Mouse (Mus musculus) adrenal gland, adult 8-10 months (tissue): ENCODE measurements at regions not wholly inside any gene's neighbourhood (a gene's known extent, or its start where the extent isn't known, plus 50 kb on each side); places are given as distances from the start of the nearest gene placed in this dataset.
"Not testable (repeated sequence)": the region's sequence is repeated elsewhere in the genome, so short reads cannot be mapped to it uniquely, and the experiment has no call there.

ENCODE experiments used
- DNase-seq: peaks from one replicate; pipeline ENCODE4 v3.0.0; 2022

DNA sequence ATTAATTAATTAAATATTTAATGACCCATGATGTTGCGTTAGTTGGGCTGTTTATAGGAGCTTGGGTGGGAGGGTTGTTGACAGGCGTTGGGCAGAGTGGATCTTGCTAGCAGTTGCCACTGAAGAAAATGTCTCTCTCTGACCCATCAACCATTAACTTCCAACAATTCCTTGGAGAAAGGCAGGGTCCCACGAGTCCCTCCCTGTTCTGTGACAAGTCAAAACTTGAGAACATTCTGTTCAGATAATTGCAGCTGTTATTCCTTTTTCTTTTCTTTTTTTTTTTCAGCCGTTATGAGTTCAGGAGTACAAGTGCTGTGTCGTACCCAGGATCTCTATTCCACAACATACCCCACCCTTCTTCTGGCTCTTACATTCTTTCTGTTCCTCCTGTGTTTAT, 59.8 kb upstream of the Tnfrsf21 start:
- no peak for DNase-seq

DNA sequence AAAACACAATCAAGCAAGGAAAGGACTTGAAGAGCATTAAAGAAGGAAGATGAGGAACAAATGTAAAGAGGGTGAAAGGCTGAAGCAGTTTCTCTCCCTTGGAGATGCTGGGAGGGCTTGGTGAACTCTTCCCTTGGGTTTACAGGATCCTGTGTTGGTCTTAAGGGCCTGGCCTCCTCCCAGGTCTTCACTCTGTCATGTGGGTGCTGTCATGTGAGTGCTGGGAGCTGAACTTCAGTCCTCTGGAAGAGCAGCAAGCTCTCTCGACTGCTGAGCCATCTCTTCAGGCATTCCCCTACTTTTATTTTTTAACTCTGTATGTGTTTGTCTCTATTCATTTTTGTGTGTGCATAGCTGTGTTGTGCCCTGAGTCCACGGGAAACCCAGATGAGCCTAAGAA, 61.6 kb upstream of the Tnfrsf21 start:
- DNase-seq = no peak

DNA sequence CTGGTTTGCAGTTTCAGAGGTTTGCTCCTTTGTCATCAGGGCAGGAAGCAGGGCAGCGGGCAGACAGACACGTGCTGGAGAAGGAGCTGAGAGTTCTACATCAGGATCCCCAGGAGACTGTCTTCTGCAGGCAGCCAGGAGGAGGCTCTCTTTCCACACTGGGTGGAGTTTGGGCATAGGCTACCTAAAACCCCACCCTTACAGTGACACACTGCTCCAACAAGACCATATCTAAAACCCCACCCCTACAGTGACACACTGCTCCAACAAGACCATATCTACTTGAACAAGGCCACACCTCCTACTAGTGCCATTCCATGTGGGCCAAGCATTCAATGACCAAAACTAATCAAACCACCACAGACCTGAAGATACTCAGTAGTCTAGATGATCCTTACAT, 68.0 kb upstream of the Cd2ap start:
- DNase-seq = no peak

DNA sequence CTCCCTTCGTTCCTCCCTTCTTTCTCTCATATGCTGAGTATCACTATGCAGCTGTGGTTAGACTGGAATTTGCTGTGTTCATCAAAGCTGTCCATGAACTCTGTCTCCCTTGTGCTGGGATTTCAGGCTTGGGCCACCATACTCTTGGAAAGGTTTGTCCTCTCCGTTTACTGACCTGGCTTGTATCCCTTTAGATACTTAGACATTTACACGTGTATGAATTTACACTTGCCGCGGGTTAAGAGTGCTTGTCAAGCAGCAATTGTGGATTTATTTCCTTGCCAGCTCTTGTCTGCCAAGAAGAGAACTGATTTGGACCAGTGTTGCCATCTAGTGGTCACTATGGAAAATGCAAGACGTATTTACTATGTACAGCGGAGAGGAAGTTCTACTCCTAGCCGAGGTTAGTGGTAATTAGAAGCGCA, 66.8 kb upstream of the Cd2ap start:
- DNase-seq = peak; percentile 18

DNA sequence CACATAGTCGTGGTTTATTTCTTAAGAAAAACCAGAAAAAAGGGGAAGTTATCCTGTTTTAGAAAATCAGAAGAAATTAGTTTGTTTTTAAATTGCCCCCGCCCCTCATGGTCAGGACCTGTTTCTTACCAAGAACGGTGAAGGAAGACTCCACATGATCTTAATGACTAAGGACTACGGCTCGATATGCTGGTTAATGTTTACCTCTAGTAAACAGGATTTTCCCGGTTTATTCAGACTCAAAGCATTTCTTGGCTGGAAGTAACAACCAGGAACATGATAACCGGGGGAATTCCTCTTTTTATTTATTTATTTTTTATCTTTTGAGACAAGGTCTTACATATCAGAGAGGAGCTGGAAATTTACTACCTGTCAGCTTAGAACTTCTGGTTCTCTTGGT, 63.0 kb upstream of the Cd2ap start:
- no peak for DNase-seq

DNA sequence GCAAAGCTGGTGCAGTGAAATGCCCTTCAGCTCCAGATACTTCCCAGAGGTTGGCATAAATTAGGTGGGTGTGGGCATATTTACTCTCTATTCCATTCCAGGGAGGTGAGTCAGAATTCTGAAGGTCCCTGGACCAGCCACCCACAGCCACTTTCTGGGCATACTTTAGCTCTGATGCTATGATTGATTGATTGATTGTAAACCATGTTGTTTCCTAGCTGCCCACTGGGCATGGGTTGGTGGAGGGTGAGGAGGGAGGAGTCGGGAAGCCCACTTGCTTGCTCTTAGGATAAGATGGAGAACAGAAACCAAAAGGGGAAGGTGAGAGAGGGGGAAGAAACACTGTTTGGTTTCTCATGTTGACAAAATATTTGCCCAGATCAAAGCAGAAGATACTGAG, 62.1 kb upstream of the Cd2ap start:
- DNase-seq = peak; percentile 8

DNA sequence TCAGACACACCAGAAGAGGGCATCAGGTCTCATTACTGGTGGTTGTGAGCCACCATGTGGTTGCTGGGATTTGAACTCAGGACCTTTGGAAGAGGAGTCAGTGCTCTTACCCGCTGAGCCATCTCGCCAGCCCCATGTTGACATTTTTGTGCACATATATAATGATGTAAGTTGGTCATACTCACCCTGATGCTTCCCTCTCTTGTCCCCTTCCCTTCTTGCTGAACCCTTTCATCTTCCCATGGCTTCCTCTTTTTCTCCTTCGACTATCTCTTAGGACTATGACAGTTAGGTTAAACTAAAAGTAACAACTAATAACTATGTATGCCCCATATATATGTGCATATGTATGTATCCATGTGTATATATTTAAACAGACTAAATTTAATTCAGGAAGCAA, 61.0 kb upstream of the Cd2ap start:
- DNase-seq = not testable (repeated sequence)

DNA sequence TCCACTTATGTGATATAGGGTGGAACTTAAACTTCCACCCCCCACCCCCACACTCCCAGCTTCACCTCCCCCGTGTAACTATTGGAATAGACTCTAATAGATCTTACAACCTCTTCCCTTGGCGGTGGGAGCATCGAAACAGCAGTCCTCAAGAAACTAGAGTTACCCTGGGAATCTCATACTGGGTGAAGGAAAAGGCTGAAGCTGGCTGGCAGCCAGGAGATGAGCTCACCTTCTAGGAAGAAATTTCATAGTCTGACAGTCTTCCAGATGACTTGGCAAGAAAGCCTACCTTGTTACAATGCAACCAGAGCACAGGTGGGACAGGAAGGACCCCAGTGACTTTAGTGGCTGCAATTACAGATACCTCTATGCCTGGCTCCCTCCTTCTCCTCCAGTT, 57.6 kb upstream of the Cd2ap start:
- DNase-seq = no peak

DNA sequence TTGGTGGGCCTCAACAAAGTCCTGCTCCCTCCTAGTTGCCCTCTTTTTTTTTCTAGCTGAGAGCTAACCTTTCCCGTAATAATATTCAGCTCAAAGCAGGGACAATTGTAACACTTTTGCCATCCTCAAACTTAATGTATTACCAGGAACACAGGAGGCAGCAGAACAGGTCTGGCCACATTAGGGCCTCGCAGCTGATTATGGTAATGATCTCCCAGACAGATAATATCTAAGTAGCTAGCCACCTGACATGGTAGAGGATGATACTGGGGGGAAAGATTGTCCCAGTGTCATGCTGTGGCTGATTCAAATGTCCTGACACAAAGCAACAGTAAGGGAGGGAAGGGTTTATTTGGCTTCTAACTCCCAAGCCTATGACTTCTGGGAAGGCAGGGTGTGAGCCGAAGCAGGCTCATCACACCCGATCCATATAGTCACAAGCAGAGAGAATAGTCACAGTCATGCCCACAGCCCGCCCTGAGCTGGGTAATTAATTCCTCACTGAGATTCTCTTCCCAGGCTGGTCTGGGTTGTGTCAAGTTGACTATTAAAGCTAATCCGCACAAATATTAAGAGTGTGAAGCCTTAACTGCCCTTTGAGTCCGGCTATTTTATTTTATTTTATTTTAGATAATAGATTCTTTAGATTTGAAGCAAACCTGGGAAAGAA, 57.0 kb upstream of the Cd2ap start:
- DNase-seq = no peak

DNA sequence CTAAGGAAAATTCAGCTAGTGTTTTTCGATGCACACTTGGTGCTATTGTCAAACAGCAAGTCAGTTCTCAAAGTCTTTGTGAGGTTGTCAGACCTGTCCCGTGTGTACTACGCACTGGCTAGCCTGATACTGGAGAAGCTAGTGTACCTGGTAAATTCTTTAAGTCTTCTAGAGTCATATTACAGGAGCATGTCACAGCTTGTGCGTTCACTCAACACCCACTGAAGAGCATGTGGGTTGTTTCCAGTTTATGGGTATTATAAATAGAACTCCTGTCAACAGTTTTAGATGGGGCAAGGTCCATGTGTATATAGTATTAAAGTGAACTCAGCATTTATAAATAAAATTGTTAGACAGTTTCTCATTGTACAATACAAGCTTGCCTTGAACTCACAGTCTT, 50.9 kb upstream of the Cd2ap start:
- DNase-seq = no peak
